Mouse (Mus musculus): ENCODE results near the gene Trim44. TPM values are rescaled to one million over a fixed set of nuclear protein-coding genes. Genes with fewer than 3 reads are reported as not detected.

Gene Trim44
- polyA plus RNA-seq, 1 experiment: 16.5 TPM

- no peak overlapping the region for H3ac ChIP-seq (ENCODE audit: control insufficient read depth, insufficient read length)
- no peaks in the 10 kb centered on the region for H3K36me3 ChIP-seq (ENCODE audit: control insufficient read depth, insufficient read depth)
- H3K4me2 ChIP-seq (ENCODE audit: low read depth): no peak overlapping the region
- H3K79me2 ChIP-seq (ENCODE audit: control insufficient read depth, insufficient read depth): no peaks in the 10 kb centered on the region
- TF ChIP-seq MAX (IDR thresholded peaks at IDR 0.05; ENCODE audit: low read depth) (no peak), POLR2AphosphoS2 (IDR thresholded peaks at IDR 0.05; ENCODE audit: insufficient read length, low read depth) (no peak), E2F4 (IDR thresholded peaks at IDR 0.05; ENCODE audit: insufficient read depth) (no peak), TCF12 (IDR thresholded peaks at IDR 0.05; ENCODE audit: insufficient read depth, poor library complexity, severe bottlenecking) (no peak), SRF (IDR thresholded peaks at IDR 0.05; ENCODE audit: control insufficient read depth, insufficient read length, low read depth) (no peak), MYOD1 (IDR thresholded peaks at IDR 0.05; ENCODE audit: control insufficient read depth in 1 of 3, insufficient read length in 2 of 3, low read depth in 2 of 3) (no peak)
- H3K4me3 ChIP-seq: no peak overlapping the region
- H3K27me3 ChIP-seq (ENCODE audit: control insufficient read depth, insufficient read depth, insufficient read length): no peaks in the 10 kb centered on the region
Measured at GRCm38 (mm10) chr2:102282081-102282480, 125.5 kb downstream of the Trim44 start.

- Histone ChIP-seq H3K4me2 (ENCODE audit: low read depth) (no peak overlapping the region), H3K27me3 (ENCODE audit: control insufficient read depth, insufficient read depth, insufficient read length) (no peaks in the 10 kb centered on the region), H3K79me2 (ENCODE audit: control insufficient read depth, insufficient read depth) (no peaks in the 10 kb centered on the region), H3ac (ENCODE audit: control insufficient read depth, insufficient read length) (no peak overlapping the region), H3K36me3 (ENCODE audit: control insufficient read depth, insufficient read depth) (no peaks in the 10 kb centered on the region), H3K4me3 (no peak overlapping the region)
- TF ChIP-seq MYOG (IDR thresholded peaks at IDR 0.05; ENCODE audit: control insufficient read depth in 1 of 3, insufficient read depth in 1 of 3, insufficient read length in 2 of 3, low read depth in 2 of 3) (no peak), E2F4 (IDR thresholded peaks at IDR 0.05; ENCODE audit: insufficient read depth) (no peak), USF1 (IDR thresholded peaks at IDR 0.05; ENCODE audit: low read depth) (no peak), REST (IDR thresholded peaks at IDR 0.05; ENCODE audit: insufficient read depth, insufficient read length) (no peak)
Measured at GRCm38 (mm10) chr2:102279779-102280178, 127.8 kb downstream of the Trim44 start.

GRCm38 (mm10) chr2:102277946-102278345 is 129.7 kb downstream of the Trim44 start:
- Histone ChIP-seq H3ac (ENCODE audit: control insufficient read depth, insufficient read length) (no peak overlapping the region), H3K79me2 (ENCODE audit: control insufficient read depth, insufficient read depth) (no peaks in the 10 kb centered on the region), H3K27me3 (ENCODE audit: control insufficient read depth, insufficient read depth, insufficient read length) (no peaks in the 10 kb centered on the region), H3K4me3 (no peak overlapping the region), H3K4me2 (ENCODE audit: low read depth) (no peak overlapping the region), H3K36me3 (ENCODE audit: control insufficient read depth, insufficient read depth) (no peaks in the 10 kb centered on the region)
- peak; percentile 59 for TF ChIP-seq MAX (IDR thresholded peaks at IDR 0.05; ENCODE audit: low read depth)
- TF ChIP-seq POLR2AphosphoS2 (IDR thresholded peaks at IDR 0.05; ENCODE audit: insufficient read length, low read depth): no peak
- no peak for TF ChIP-seq POLR2A (IDR thresholded peaks at IDR 0.05; ENCODE audit: insufficient read length, low read depth)
- TF ChIP-seq SRF (IDR thresholded peaks at IDR 0.05; ENCODE audit: control insufficient read depth, insufficient read length, low read depth): no peak
- TF ChIP-seq E2F4 (IDR thresholded peaks at IDR 0.05; ENCODE audit: insufficient read depth): no peak
- peak in 1 of 3 experiments; percentile 45 for TF ChIP-seq MYOG (IDR thresholded peaks at IDR 0.05; ENCODE audit: control insufficient read depth in 1 of 3, insufficient read depth in 1 of 3, insufficient read length in 2 of 3, low read depth in 2 of 3)
- no peak for TF ChIP-seq TCF3 (IDR thresholded peaks at IDR 0.05; ENCODE audit: insufficient read length, low read depth)
- peak; percentile 87 for TF ChIP-seq REST (IDR thresholded peaks at IDR 0.05; ENCODE audit: insufficient read depth, insufficient read length)

- Histone ChIP-seq H3K4me2 (ENCODE audit: low read depth) (no peak overlapping the region), H3K36me3 (ENCODE audit: control insufficient read depth, insufficient read depth) (no peaks in the 10 kb centered on the region), H3ac (ENCODE audit: control insufficient read depth, insufficient read length) (no peak overlapping the region), H3K79me2 (ENCODE audit: control insufficient read depth, insufficient read depth) (no peaks in the 10 kb centered on the region), H3K4me3 (no peak overlapping the region), H3K27me3 (ENCODE audit: control insufficient read depth, insufficient read depth, insufficient read length) (no peaks in the 10 kb centered on the region)
- no peak for TF ChIP-seq POLR2A (IDR thresholded peaks at IDR 0.05; ENCODE audit: insufficient read length, low read depth)
- TF ChIP-seq SRF (IDR thresholded peaks at IDR 0.05; ENCODE audit: control insufficient read depth, insufficient read length, low read depth): no peak
- no peak for TF ChIP-seq REST (IDR thresholded peaks at IDR 0.05; ENCODE audit: insufficient read depth, insufficient read length)
- TF ChIP-seq MYOD1 (IDR thresholded peaks at IDR 0.05; ENCODE audit: control insufficient read depth in 1 of 3, insufficient read length in 2 of 3, low read depth in 2 of 3): no peak
- no peak for TF ChIP-seq CEBPB (IDR thresholded peaks at IDR 0.05; ENCODE audit: insufficient read depth, poor library complexity, severe bottlenecking)
- no peak for TF ChIP-seq POLR2AphosphoS2 (IDR thresholded peaks at IDR 0.05; ENCODE audit: insufficient read length, low read depth)
- TF ChIP-seq MAX (IDR thresholded peaks at IDR 0.05; ENCODE audit: low read depth): no peak
- no peak for TF ChIP-seq TCF12 (IDR thresholded peaks at IDR 0.05; ENCODE audit: insufficient read depth, poor library complexity, severe bottlenecking)
- no peak for TF ChIP-seq USF1 (IDR thresholded peaks at IDR 0.05; ENCODE audit: low read depth)
- no peak for TF ChIP-seq MYOG (IDR thresholded peaks at IDR 0.05; ENCODE audit: control insufficient read depth in 1 of 3, insufficient read depth in 1 of 3, insufficient read length in 2 of 3, low read depth in 2 of 3)
- TF ChIP-seq E2F4 (IDR thresholded peaks at IDR 0.05; ENCODE audit: insufficient read depth): no peak
Measured at GRCm38 (mm10) chr2:102273280-102273679, 134.3 kb downstream of the Trim44 start.

- Histone ChIP-seq H3K27me3 (ENCODE audit: control insufficient read depth, insufficient read depth, insufficient read length) (no peaks in the 10 kb centered on the region), H3ac (ENCODE audit: control insufficient read depth, insufficient read length) (no peak overlapping the region), H3K4me2 (ENCODE audit: low read depth) (peak overlapping the region; percentile 51), H3K79me2 (ENCODE audit: control insufficient read depth, insufficient read depth) (no peaks in the 10 kb centered on the region), H3K4me3 (no peak overlapping the region), H3K36me3 (ENCODE audit: control insufficient read depth, insufficient read depth) (no peaks in the 10 kb centered on the region)
- no peak for TF ChIP-seq POLR2A (IDR thresholded peaks at IDR 0.05; ENCODE audit: insufficient read length, low read depth)
- peak; percentile 17 to 90 (median 85) for TF ChIP-seq MYOD1 (IDR thresholded peaks at IDR 0.05; ENCODE audit: control insufficient read depth in 1 of 3, insufficient read length in 2 of 3, low read depth in 2 of 3)
- TF ChIP-seq E2F4 (IDR thresholded peaks at IDR 0.05; ENCODE audit: insufficient read depth): no peak
- no peak for TF ChIP-seq USF1 (IDR thresholded peaks at IDR 0.05; ENCODE audit: low read depth)
- TF ChIP-seq REST (IDR thresholded peaks at IDR 0.05; ENCODE audit: insufficient read depth, insufficient read length): no peak
- TF ChIP-seq CEBPB (IDR thresholded peaks at IDR 0.05; ENCODE audit: insufficient read depth, poor library complexity, severe bottlenecking): no peak
- TF ChIP-seq MAX (IDR thresholded peaks at IDR 0.05; ENCODE audit: low read depth): no peak
- TF ChIP-seq TCF3 (IDR thresholded peaks at IDR 0.05; ENCODE audit: insufficient read length, low read depth): peak; percentile 30
- TF ChIP-seq MYOG (IDR thresholded peaks at IDR 0.05; ENCODE audit: control insufficient read depth in 1 of 3, insufficient read depth in 1 of 3, insufficient read length in 2 of 3, low read depth in 2 of 3): no peak
- no peak for TF ChIP-seq SRF (IDR thresholded peaks at IDR 0.05; ENCODE audit: control insufficient read depth, insufficient read length, low read depth)
- TF ChIP-seq TCF12 (IDR thresholded peaks at IDR 0.05; ENCODE audit: insufficient read depth, poor library complexity, severe bottlenecking): no peak
- TF ChIP-seq POLR2AphosphoS2 (IDR thresholded peaks at IDR 0.05; ENCODE audit: insufficient read length, low read depth): no peak
Measured at GRCm38 (mm10) chr2:102267582-102268339, 139.9 kb downstream of the Trim44 start.
